10 mouse cellular contexts compared by ENCODE assay signal in the genomic region with DNA sequence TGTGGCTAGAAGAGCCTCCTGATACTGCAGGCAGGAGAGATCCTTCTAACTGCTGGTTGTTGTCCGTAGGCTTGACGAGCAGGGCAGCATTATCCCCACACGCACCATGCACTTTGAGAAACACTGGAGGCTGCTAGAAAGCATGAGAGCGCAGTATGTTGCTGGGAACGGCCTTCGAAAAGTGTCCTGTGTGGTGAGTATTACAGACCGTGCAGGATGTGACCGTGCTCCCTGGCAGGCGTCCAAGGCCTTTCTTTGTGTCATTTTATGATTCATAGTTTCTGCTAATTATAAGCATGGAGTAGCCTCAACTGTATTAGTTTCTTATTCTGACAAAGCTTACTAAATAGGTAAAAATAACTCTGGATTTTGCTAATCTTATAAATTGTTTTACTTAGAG. TPM values are rescaled to one million over a fixed set of nuclear protein-coding genes. Genes with fewer than 3 reads are reported as not detected.
DNase-seq lines count a peak whose midpoint lies in the region; ATAC-seq and TF ChIP-seq lines count a peak whose summit lies in the region.
"Had no signal": no experiment of that assay in that cellular context is flagged by ENCODE, and none has a peak within 500 bp of the region (broad histone marks: within the 10 kb centered on the region; RNA-seq: fewer than 3 reads in every experiment).

No protein-coding gene starts in this region.

- peak; percentile 36 for DNase-seq in limb, embryonic 14.5 days (ENCODE audit: low spot score)
- DNase-seq in limb, embryonic 10.5 days (ENCODE audit: low spot score): no peak
- peak; percentile 92 for DNase-seq in adrenal gland, adult 8-10 months
- DNase-seq in heart, adult 9 months (ENCODE audit: low spot score in 2 of 2): peak; percentile 27 to 62
- DNase-seq in kidney, postnatal 25 days: peak; percentile 79 to 87
- peak; percentile 32 for DNase-seq in testis, postnatal 14 days (ENCODE audit: low spot score)
- DNase-seq in forebrain, embryonic 11.5 days (ENCODE audit: low spot score): no peak

- no peak overlapping the region for H3K4me3 ChIP-seq in limb, embryonic 14.5 days (replicated peaks; ENCODE audit: low read length)
- no peak overlapping the region for H3K4me3 ChIP-seq in limb, embryonic 10.5 days
- no peak overlapping the region for H3K4me3 ChIP-seq in forebrain, embryonic 11.5 days (ENCODE audit: low read depth, low read length)
- no peak overlapping the region for H3K4me3 ChIP-seq in midbrain, embryonic 13.5 days (replicated peaks)
- H3K4me3 ChIP-seq: hindbrain, embryonic 15.5 days; neural tube, embryonic 12.5 days had no signal

- no peak overlapping the region for H3K4me2 ChIP-seq in limb, embryonic 14.5 days (replicated peaks; ENCODE audit: low read depth, low read length, severe bottlenecking)
- no peak overlapping the region for H3K4me2 ChIP-seq in forebrain, embryonic 11.5 days (ENCODE audit: low read depth, low read length, severe bottlenecking)
- H3K4me2 ChIP-seq in midbrain, embryonic 13.5 days (replicated peaks): no peak overlapping the region
- H3K4me2 ChIP-seq: hindbrain, embryonic 15.5 days; neural tube, embryonic 12.5 days had no signal

- no peak for ATAC-seq in limb, embryonic 14.5 days (ENCODE audit: low FRiP score, low read depth)
- ATAC-seq in forebrain, embryonic 11.5 days (replicated peaks; ENCODE audit: low FRiP score): no peak
- no peak for ATAC-seq in midbrain, embryonic 13.5 days

- H3K27ac ChIP-seq in limb, embryonic 14.5 days (replicated peaks; ENCODE audit: low read depth, low read length): no peak overlapping the region
- H3K27ac ChIP-seq in limb, embryonic 10.5 days: no peak overlapping the region
- no peak overlapping the region for H3K27ac ChIP-seq in forebrain, embryonic 11.5 days (ENCODE audit: low read depth, low read length)
- H3K27ac ChIP-seq in midbrain, embryonic 13.5 days: no peak overlapping the region
- H3K27ac ChIP-seq: hindbrain, embryonic 15.5 days; neural tube, embryonic 12.5 days had no signal

- no peaks in the 10 kb centered on the region for H3K27me3 ChIP-seq in limb, embryonic 14.5 days (ENCODE audit: control insufficient read depth, insufficient read depth, low read length)
- H3K27me3 ChIP-seq in limb, embryonic 10.5 days (ENCODE audit: low read depth, poor library complexity, severe bottlenecking): no peaks in the 10 kb centered on the region
- no peaks in the 10 kb centered on the region for H3K27me3 ChIP-seq in forebrain, embryonic 11.5 days (ENCODE audit: control insufficient read depth, insufficient read depth, low read length)
- no peaks in the 10 kb centered on the region for H3K27me3 ChIP-seq in midbrain, embryonic 13.5 days
- H3K27me3 ChIP-seq: hindbrain, embryonic 15.5 days; neural tube, embryonic 12.5 days had no signal

- TF ChIP-seq POLR2A in limb, embryonic 14.5 days (IDR thresholded peaks at IDR 0.05; ENCODE audit: borderline replicate concordance, extremely low read depth, insufficient read depth, insufficient read length): no peak

- peaks cover 78% of the 10 kb centered on the region for H3K36me3 ChIP-seq in limb, embryonic 14.5 days (ENCODE audit: control insufficient read depth, insufficient read depth, low read length)
- H3K36me3 ChIP-seq in limb, embryonic 10.5 days: peaks cover 80% of the 10 kb centered on the region
- H3K36me3 ChIP-seq in forebrain, embryonic 11.5 days (ENCODE audit: control insufficient read depth, insufficient read depth, low read length): peaks cover 5% of the 10 kb centered on the region; the same call in 1 of the 2 replicates
- peaks cover 78% of the 10 kb centered on the region for H3K36me3 ChIP-seq in midbrain, embryonic 13.5 days

- no peaks in the 10 kb centered on the region for H3K9me3 ChIP-seq in limb, embryonic 14.5 days (ENCODE audit: control insufficient read depth, low read length)
- H3K9me3 ChIP-seq in limb, embryonic 10.5 days (replicated peaks): no peaks in the 10 kb centered on the region
- no peaks in the 10 kb centered on the region for H3K9me3 ChIP-seq in forebrain, embryonic 11.5 days (ENCODE audit: control insufficient read depth, low read length)
- no peaks in the 10 kb centered on the region; the same call in 1 of the 2 replicates for H3K9me3 ChIP-seq in midbrain, embryonic 13.5 days
- H3K9me3 ChIP-seq: hindbrain, embryonic 15.5 days; neural tube, embryonic 12.5 days had no signal

- peaks cover 3% of the 10 kb centered on the region; the same call in 1 of the 2 replicates for H3K4me1 ChIP-seq in limb, embryonic 14.5 days (ENCODE audit: control insufficient read depth, insufficient read depth, low read length)
- H3K4me1 ChIP-seq in limb, embryonic 10.5 days: no peaks in the 10 kb centered on the region
- no peaks in the 10 kb centered on the region for H3K4me1 ChIP-seq in forebrain, embryonic 11.5 days (replicated peaks; ENCODE audit: control insufficient read depth, insufficient read depth, low read length)
- no peaks in the 10 kb centered on the region for H3K4me1 ChIP-seq in midbrain, embryonic 13.5 days (replicated peaks)
- H3K4me1 ChIP-seq: neural tube, embryonic 12.5 days had no signal

- no peak overlapping the region for H3K9ac ChIP-seq in limb, embryonic 14.5 days (ENCODE audit: low read depth, low read length, severe bottlenecking)
- no peak overlapping the region for H3K9ac ChIP-seq in forebrain, embryonic 11.5 days (ENCODE audit: low read length)
- H3K9ac ChIP-seq in midbrain, embryonic 13.5 days (replicated peaks): no peak overlapping the region
- H3K9ac ChIP-seq: hindbrain, embryonic 15.5 days; neural tube, embryonic 12.5 days had no signal

- 73% methylated on average over 9 of the region's 9 CpGs for WGBS in limb, embryonic 14.5 days
- 95% methylated on average over 9 of the region's 9 CpGs for whole genome bisulfite sequencing in limb, embryonic 10.5 days
- 93% methylated on average over 9 of the region's 9 CpGs for WGBS in forebrain, embryonic 11.5 days
- WGBS in midbrain, embryonic 13.5 days: 91% methylated on average over 9 of the region's 9 CpGs

RNA-seq across cellular contexts. Expression of a gene that starts 32.0 kb away (rescaled TPM):
- polyA plus RNA-seq in limb, embryonic 14.5 days (2012; rRNA removed): 115 and 149 TPM in 2 replicates
- polyA plus RNA-seq in limb, embryonic 14.5 days (2014; fragmentation: Nextera tagmentation; extraction: Ambion mirVana): 118 and 129 TPM in 2 replicates
- 111 and 132 TPM in 2 replicates for polyA plus RNA-seq in limb, embryonic 10.5 days (2016; fragmentation: Nextera tagmentation; extraction: Ambion mirVana)
- total RNA-seq in adrenal gland, adult 8-10 months (2022): 10 to 100 TPM; 54.9 to 94.2 (median 76.5) TPM
- polyA plus RNA-seq in forebrain, embryonic 11.5 days (2014; fragmentation: Nextera tagmentation; extraction: Ambion mirVana): 119 and 124 TPM in 2 replicates
- 116 and 131 TPM in 2 replicates for polyA plus RNA-seq in midbrain, embryonic 13.5 days (2015; fragmentation: Nextera tagmentation; extraction: Ambion mirVana)

Comparison
In these comparisons a context has a peak if more than half of its experiments do, and no peak if none do; other contexts are left out.
1. DNase-seq: peak in limb, embryonic 14.5 days (single experiment), adrenal gland, adult 8-10 months (single experiment), heart, adult 9 months (2 of 2), kidney, postnatal 25 days (2 of 2) and testis, postnatal 14 days (single experiment); none in limb, embryonic 10.5 days (single experiment) and forebrain, embryonic 11.5 days (single experiment).